Mouse (Mus musculus): ENCODE results near the gene Slirp.
"Not testable (repeated sequence)": the region's sequence is repeated elsewhere in the genome, so short reads cannot be mapped to it uniquely, and the experiment has no call there.

Gene Slirp

DNA sequence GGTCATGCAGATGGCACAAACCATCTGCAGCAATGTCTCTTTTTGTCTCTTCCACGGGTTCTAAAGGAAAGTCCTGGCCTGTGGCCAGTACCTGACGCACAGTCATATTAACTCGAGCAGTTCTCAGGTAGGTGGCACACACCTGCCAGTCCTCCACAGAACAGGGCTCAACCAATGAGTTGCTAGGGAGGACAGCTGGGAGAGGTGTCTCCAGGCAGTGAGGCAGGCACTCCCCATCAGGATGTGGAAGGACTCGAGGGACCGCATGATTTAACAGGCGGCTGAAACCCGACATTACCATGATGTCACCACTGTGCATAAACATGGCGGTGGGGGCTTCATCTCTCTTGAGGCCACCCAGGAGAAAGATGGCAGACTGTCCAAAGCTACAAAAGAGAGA lies 14.8 kb upstream of the Slirp start:
- DNase-seq (ENCODE audit: low spot score in 2 of 2), result no peak

DNA sequence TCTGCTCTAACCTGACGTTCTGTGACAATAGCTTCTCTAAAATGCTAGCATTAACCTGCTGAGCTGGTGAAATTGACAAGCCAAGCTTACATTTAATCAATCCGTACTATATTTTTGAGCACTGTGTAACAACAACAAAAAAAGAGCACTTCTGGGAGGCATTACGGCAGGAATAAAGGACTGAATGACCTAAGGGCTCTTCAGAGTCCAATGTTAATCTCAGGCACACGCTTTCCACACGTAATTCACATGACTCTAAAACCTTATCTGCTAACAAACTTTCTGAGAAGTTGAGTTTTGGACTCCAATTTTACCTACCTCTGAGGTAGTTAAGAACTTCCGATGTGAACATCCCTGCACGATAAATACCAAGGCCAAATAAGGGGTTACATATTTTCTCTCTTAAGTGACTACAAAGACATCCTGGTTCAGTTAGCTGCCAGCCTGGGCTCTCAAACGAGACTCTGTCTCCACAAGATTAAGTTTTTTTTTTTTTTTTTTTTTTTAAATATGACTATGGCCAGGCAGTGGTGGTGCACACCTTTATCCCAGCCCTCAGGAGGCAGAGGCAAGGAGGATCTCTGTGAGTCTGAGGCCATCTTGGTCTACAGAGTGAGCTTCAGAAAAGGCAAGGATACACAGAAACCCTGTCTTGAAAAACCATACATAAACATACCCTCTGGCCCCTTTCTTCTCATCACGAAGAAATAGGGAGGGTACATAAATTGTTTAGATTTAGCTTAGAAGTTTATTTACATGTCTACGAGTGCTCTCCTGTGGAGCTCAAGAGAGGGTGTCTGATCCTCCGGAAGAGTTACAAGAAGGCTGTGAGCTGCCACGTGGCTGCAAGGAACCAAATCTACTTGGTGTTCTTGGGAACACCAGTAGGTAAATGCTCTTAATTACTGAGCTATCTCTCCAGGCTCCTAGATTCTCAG lies 1.2 kb upstream of the Slirp start:
- no peak for DNase-seq (ENCODE audit: low spot score in 2 of 2)

DNA sequence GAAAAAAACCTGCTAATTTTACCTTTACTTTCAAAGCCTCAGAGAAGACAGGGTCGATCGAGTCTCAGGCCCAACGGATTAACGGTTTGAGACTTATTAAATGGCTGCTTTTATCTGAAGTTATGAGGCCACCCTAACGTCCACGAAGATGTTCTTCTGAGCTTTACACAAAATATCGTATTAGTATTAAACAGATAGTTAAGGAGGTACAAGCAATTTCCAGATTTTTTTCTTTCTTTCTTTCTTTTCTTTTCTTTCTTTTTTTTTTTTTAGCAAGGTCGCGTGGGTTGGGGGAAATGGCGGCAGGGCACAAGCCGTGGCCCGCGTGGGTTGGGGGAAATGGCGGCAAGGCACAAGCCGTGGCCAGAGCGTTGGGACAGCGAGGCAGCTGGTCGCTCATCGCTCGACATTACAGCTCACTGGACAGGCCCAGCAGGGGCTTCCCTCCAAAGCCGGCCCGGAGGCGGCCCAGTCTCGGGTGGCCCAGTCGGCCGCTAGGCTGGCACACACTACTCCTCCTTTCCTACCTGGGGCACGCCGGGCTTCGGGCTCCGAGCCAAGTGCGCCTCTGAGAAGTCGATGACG lies 489 bp upstream of the Slirp start:
- no peak for DNase-seq (ENCODE audit: low spot score in 2 of 2)

DNA sequence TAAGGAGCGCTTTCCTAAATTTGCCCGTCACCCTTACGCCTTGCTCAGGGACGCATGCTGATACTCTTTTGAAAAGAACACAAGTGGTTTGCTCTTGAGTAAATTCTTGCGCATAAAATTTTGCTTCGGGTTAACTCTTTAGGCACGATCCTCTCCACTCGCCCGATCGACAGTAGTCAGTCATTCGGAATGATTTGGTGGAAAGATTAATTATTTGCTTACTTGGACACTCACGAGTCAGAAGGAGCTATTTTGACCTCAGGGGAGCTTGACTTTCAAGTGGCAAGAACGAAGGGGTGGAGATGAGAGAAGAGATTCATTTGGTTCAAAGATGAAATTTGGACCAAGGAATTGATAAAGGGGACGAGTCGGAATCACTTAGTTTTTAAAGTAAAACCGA lies 515 bp downstream of the Slirp start:
- no peak for DNase-seq (ENCODE audit: low spot score in 2 of 2)

DNA sequence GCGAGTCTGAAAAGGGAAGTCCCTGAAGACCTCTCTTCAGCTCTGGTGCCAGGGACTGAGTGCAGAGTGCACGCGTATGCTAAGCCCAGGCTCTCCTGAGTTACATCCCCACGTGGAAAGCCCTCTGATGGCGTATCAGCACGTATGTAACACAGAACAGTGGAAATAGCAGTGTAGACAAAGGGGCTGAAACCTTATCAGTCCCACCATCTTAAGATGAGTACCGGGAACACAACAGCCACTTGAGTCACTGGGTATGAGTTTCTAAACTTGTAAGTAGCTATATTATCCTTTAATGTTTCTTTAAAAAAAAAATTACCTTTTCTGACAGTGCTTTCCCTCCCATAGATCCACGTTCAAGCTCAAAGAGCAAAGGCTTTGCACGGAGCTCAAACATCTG lies 5.8 kb downstream of the Slirp start:
- DNase-seq (ENCODE audit: low spot score in 2 of 2), result no peak

DNA sequence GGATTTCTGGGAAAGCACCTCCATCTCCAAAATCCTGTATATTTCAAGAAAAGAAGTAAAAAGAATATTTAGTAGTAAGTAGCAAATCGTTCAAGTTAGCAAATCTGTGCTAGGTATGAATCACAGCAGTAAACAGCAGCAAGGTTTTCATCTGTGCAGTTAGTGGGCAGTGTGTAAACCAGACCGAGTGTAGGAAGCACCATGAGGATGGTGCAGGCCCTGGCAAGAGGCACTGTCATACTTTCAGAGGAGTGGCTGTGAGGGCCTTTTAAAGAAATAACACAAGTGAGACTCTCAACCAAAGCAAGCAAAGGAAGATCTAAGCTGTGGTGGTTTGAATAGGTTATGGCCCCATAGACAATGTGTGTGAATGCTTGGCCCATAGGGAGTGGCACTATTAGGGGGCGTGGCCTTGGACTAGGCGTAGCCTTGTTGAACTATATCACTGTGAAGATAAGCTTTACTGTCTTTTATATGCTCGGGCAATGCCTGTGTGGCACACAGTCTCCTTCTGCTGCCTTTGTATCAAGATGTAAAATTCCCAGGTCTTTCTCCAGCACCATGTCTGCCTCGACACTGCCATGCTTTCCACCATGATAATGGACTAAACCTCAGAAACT lies 21.1 kb downstream of the Slirp start:
- no peak for DNase-seq (ENCODE audit: low spot score in 2 of 2)

DNA sequence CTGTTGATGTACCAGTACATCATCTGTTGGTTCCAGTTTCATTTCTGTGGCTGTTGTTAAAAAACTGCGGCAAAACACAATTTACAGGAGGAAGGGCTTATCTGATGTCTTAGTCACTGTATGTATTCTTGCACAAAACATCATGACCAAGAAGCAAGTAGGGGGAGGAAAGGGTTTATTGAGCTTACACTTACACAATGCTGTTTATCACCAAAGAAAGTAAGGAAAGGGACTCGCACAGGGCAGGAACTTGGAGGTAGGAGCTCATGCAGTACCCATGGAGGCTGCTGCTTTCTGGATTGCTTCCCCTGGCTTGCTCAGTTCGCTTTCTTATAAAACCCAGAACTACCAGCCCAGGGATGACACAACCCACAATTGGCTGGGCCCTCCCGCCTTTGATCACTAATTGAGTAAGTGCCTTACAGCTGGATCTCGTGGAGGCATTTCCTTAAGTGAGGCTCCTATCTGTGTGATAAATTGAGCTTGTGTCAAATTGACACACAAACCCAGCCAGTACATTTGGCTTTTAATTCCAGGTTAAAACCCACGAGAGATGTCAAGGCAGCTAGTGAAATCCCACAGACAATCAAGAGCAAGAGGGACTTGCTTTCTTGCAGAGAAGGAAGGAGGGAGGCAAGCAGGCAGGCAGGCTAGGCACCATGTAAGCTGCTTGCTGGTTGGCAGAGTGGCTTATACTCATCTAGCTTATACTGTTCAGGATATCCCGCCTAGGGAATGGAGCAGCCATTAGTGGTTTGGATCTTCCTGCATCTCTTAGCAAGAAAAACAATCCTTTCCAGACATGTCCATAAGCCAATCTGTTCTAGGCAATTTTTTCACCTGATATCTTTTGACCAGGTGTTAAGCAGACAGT lies 26.8 kb downstream of the Slirp start:
- DNase-seq (ENCODE audit: low spot score in 2 of 2), result no peak

DNA sequence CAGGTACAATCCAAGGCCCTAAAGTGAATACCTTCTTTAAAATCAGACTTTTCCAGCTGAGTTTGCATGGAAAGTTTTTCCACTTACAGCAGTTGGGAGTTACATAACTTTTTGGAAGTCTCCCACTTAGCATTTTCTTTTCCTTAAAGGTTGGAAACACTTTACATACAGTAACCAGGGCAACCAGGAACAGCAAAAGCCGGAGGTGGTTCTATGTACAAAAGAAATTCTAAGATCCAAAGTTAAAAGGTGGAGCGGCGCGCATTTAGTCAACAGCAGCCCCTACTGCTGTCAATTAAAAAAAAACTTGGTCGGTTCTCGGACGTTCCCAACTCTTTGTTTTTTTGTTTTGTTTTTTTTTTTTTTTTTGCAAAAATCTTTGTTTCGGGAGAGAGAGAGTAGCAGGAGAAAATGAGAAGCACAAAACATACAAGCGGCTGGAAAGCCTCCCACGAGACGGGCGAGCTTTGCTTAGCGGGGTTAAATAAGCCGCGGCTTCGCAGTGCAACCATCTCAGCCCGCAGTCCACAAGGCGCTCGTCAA lies 27.8 kb downstream of the Slirp start:
- DNase-seq (ENCODE audit: low spot score in 2 of 2), result peak in 1 of 2 experiments; percentile 42

DNA sequence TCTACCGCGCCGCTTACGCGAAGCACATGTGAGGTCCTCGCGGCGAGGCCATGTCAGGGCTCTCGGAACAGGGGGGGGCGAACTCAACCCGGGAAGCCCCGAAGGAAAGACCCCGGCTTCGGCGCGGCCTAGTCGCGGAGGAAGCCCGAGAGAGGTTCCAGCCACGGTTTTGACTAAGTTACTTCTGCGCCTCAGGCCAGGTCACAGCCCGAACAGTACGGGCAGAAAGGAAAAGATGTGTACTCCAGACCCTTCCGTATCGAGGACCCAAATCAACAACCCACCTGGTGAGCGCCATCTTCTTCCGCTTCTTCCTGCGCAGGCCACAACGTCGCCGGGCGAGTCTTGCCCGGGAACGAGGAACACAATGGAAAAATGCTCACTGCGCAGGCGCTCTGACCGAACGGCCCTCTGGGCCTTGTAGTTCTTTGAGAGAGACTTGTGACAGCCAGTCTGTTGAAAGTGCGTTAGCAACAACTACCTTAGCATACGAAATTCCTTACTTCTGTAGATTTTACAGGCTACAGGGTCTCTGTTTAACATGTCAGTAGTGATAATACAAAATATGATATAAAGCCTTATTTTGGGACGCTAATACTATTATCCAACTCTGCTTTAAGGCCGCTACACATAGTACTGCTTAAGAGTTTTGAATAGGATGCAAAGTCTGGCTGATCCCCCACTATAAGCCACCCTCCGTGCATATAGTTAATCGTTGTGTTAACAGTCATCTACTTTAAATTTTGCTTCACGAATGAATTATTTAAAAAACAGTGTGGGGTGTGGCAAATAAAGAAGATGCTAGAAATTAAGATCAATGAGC lies 28.5 kb downstream of the Slirp start, which contains the start of gene Snw1:
Gene Snw1 (minus strand): TSS at position 311 of the 823 bp plus-strand sequence.
- DNase-seq (ENCODE audit: low spot score in 2 of 2), result peak; percentile 96 to 97

DNA sequence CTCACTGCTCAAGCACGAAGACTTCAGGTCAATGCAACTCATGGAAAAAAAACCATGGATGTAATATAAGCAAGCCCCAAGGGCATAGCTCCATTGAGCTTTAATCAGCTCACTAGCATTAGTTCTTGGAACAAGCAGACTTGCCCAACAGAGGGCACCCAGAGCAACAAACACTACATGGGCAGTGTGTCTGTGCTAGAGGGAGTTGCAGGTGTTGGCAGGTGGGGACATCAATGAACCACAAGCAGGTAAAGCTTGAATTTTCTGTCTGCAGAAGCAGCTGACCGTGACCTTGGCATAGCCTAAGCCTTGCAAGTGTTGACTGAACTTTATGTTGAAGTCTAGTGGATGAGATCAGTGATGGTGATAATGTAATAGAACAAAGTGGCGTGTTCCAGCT lies 31.1 kb downstream of the Slirp start:
- no peak for DNase-seq (ENCODE audit: low spot score in 2 of 2)

DNA sequence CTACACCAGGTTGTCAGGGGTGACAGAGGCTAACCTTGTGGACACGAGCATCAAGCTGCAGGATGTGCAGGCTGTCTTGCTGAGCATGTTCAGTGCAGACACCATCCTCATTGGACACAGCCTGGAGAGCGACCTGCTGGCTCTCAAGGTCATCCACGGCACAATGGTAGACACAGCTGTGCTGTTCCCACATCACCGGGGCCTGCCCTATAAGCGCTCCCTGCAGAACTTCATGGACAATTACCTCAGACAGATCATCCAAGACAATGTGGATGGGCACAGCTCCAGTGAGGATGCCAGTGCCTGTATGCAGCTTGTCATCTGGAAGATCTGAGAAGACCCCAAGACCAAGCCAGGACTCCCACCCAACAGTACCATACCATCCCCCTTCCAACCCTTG lies 38.8 kb downstream of the Slirp start:
- not testable (repeated sequence) for DNase-seq (ENCODE audit: low spot score in 2 of 2)

DNA sequence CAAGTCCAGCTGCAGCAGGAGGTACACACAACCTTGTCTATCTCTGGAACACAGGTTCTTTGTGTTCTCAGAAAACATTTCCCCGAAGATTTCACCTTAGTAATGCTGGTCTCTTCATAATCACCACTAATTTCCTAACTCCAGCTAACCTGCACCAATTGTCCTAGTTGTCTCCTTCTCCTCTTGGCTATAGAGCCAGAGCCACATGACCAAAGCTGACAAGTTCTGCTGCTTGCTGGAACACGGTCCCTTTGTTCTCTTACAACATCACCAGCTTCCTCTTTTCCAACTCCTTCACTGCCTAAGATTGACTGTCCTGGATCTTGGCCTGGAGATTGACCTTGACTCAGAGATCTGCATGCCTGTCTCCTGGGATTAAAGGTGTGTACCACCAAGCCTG lies 45.0 kb downstream of the Slirp start:
- DNase-seq (ENCODE audit: low spot score in 2 of 2), result not testable (repeated sequence)

DNA sequence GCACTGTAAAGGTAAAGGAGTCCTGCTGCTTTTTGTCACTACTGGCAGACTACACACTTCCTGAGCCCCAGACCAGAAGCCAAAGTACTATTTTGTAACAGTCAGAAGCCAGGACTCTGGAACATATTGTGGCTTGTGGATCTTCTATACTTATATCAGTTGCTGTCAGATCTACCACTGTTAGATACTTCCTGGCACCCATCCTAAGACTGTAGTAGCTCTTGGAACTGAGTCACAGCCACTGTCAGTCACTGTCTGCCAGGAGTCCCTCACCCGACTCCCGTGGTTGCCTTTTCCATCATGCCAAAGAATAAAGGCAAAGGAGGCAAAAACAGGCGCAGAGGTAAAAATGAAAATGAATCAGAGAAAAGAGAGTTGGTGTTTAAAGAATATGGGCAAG lies 50.7 kb downstream of the Slirp start, which contains the start of gene Gm5788:
Gene Gm5788 (plus strand): TSS at position 301 of the 400 bp plus-strand sequence.
- not testable (repeated sequence) for DNase-seq (ENCODE audit: low spot score in 2 of 2)

Measured in right cerebral cortex, postnatal 10 days (tissue).